Mouse (Mus musculus) ovary, adult 18-20 months (tissue): Measurements from ENCODE around the gene Cep89.
A peak's percentile ranks its signal among the peaks of the same experiment; 100 is the strongest.

ENCODE experiments used
- DNase-seq: peaks from one replicate; pipeline ENCODE4 v3.0.0; 2022; ENCODE audit warnings: low spot score, mixed read lengths

The Cep89 gene

GRCm38 (mm10) chr7:35386525-35386952 lies 10.3 kb upstream of the Cep89 start:
- DNase-seq: no peak

- no peak for DNase-seq
Observed at GRCm38 (mm10) chr7:35388694-35389093, 8.1 kb upstream of the Cep89 start.

- no peak for DNase-seq
Observed at GRCm38 (mm10) chr7:35392935-35393334, 3.9 kb upstream of the Cep89 start.

- no peak for DNase-seq
Observed at GRCm38 (mm10) chr7:35395734-35396456, 940 bp upstream of the Cep89 start.

GRCm38 (mm10) chr7:35401169-35401568 lies 4.3 kb downstream of the Cep89 start:
- DNase-seq: no peak

- DNase-seq: no peak
Observed at GRCm38 (mm10) chr7:35415226-35415625, 18.4 kb downstream of the Cep89 start.

- no peak for DNase-seq
Observed at GRCm38 (mm10) chr7:35415801-35416653, 19.2 kb downstream of the Cep89 start.

- DNase-seq: no peak
Observed at GRCm38 (mm10) chr7:35416654-35416948, 19.8 kb downstream of the Cep89 start.

- no peak for DNase-seq
Observed at GRCm38 (mm10) chr7:35423071-35423470, 26.2 kb downstream of the Cep89 start.

GRCm38 (mm10) chr7:35428146-35428545 lies 31.3 kb downstream of the Cep89 start:
- DNase-seq: no peak

GRCm38 (mm10) chr7:35435266-35435665 lies 38.4 kb downstream of the Cep89 start:
- no peak for DNase-seq

GRCm38 (mm10) chr7:35447501-35447900 lies 50.7 kb downstream of the Cep89 start:
- DNase-seq: no peak

GRCm38 (mm10) chr7:35447996-35448846 lies 51.4 kb downstream of the Cep89 start, which contains the start of gene Slc7a9:
Gene Slc7a9 (plus strand): TSS chr7:35448796.
- peak; percentile 8 for DNase-seq

GRCm38 (mm10) chr7:35448867-35449266 lies 52.0 kb downstream of the Cep89 start:
- DNase-seq: no peak

GRCm38 (mm10) chr7:35456091-35456814 lies 59.4 kb downstream of the Cep89 start:
- DNase-seq: no peak

- DNase-seq: no peak
Observed at GRCm38 (mm10) chr7:35460971-35461370, 64.1 kb downstream of the Cep89 start.

- no peak for DNase-seq
Observed at GRCm38 (mm10) chr7:35465027-35465426, 68.2 kb downstream of the Cep89 start.

GRCm38 (mm10) chr7:35467856-35468255 lies 71.0 kb downstream of the Cep89 start:
- DNase-seq: no peak

- no peak for DNase-seq
Observed at GRCm38 (mm10) chr7:35470794-35471193, 74.0 kb downstream of the Cep89 start.

GRCm38 (mm10) chr7:35476457-35476856 lies 79.6 kb downstream of the Cep89 start:
- DNase-seq: no peak

- DNase-seq: no peak
Observed at GRCm38 (mm10) chr7:35485126-35485525, 88.3 kb downstream of the Cep89 start.

GRCm38 (mm10) chr7:35486553-35486952 lies 89.7 kb downstream of the Cep89 start:
- no peak for DNase-seq
